Mouse (Mus musculus) brain, embryonic 14.5 days (tissue): ENCODE data around the gene Fgfrl1.

Experiments
- CTCF ChIP-seq: fragments of 200-500 bp; IDR thresholded peaks from 2 replicates; pipeline ENCODE4 v1.5.1; 2012; ENCODE audit warnings: inconsistent platforms, mild to moderate bottlenecking, moderate library complexity, borderline replicate concordance; ENCODE audit not compliant: insufficient read depth, insufficient read length; ENCODE audit errors: extremely low read depth
- POLR2A ChIP-seq: fragments of 200-500 bp; IDR thresholded peaks from 2 replicates; pipeline ENCODE4 v1.6.1; 2012; ENCODE audit warnings: mild to moderate bottlenecking, inconsistent platforms, borderline replicate concordance; ENCODE audit not compliant: poor library complexity, insufficient read depth, insufficient read length, severe bottlenecking; ENCODE audit errors: extremely low read depth

GRCm38 (mm10) chr5:108711968-108712367 lies 19.8 kb downstream of the Fgfrl1 start:
- TF ChIP-seq POLR2A (no peak), CTCF (no peak)
